Mouse (Mus musculus): ENCODE data around the gene Gps1.
"Not testable (repeated sequence)": the region's sequence is repeated elsewhere in the genome, so short reads cannot be mapped to it uniquely, and the experiment has no call there.

DNA sequence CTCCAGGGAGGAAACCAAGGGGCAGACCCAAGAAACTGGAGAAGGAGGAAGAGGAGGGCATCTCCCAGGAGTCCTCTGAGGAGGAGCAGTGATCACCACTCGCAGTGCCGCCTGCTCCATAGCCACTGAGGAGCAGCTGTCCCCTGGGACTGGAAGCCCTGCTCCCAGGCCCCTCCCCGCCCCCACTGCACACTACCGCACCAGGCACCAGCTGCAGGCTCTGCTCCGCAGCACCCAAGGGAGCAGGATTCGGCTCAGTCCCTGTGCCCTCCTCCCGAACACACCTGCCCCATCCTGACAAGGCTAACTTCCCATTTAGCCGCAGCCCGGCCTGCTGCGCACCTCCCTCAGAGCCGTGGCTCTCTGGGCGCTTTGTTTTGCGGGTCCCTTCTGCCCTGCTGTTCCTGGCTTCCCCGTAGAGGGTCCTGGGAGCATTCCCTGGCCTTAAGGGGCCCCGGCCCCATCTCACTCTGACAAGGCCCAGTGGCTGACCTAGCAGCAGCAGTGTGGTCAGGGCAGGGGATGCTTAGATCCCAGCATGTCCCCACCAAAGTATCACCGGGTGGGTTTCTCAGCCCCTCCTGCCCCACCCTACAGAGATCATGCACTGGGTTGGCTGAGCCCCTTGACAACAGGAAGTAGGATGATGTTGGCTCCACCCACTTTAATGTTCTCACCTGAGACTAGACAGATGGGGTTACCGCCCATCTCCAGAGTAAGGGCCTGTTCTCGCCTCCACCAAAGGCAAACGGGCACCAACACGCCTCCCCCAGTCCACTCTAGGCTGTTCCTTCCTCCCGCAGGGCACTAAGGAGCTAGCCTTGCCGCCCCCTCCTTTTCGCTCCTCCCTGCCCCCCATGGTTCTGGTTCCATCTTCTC is 20.7 kb upstream of the Gps1 start:
- TF ChIP-seq CTCF, POLR2A (IDR thresholded peaks at IDR 0.05; ENCODE audit: extremely low read depth, insufficient read depth, low read length): not testable (repeated sequence)
